Mouse (Mus musculus): ENCODE data around the gene Tagap. TPM values are rescaled to one million over a fixed set of nuclear protein-coding genes. Genes with fewer than 3 reads are reported as not detected.
A peak's percentile ranks its signal among the peaks of the same experiment; 100 is the strongest.

Tagap gene
- total and polyA plus RNA-seq, 3 experiments = 14.2 to 20.9 (median 16.3) TPM

GRCm38 (mm10) chr17:7929279-7929678 lies 3.5 kb downstream of the Tagap start:
- TF ChIP-seq SMC3 (IDR thresholded peaks at IDR 0.05; ENCODE audit: low read depth, low read length) (peak; percentile 34; the same call in 1 of the 2 replicates), UBTF (IDR thresholded peaks at IDR 0.05; ENCODE audit: low read depth, low read length) (no peak), ZKSCAN1 (IDR thresholded peaks at IDR 0.05; ENCODE audit: borderline replicate concordance, low read depth, low read length) (no peak), JUND (conservative IDR thresholded peaks at IDR 0.05; ENCODE audit: low read depth, low read length) (no peak), CHD2 (IDR thresholded peaks at IDR 0.05; ENCODE audit: low read length) (no peak), MYC (IDR thresholded peaks at IDR 0.05; ENCODE audit: low read depth, low read length) (no peak), ELF1 (IDR thresholded peaks at IDR 0.05; ENCODE audit: low read depth, low read length) (no peak), EP300 (IDR thresholded peaks at IDR 0.05; ENCODE audit: low read length) (no peak), JUN (IDR thresholded peaks at IDR 0.05; ENCODE audit: insufficient read depth, low read depth, low read length) (no peak), MAX (IDR thresholded peaks at IDR 0.05; ENCODE audit: low read length) (no peak), SIN3A (IDR thresholded peaks at IDR 0.05; ENCODE audit: low read length) (no peak), RAD21 (IDR thresholded peaks at IDR 0.05; ENCODE audit: low read depth, low read length) (peak; percentile 2), RCOR1 (conservative IDR thresholded peaks at IDR 0.05; ENCODE audit: low read depth, low read length) (no peak), ZMIZ1 (IDR thresholded peaks at IDR 0.05; ENCODE audit: low read depth, low read length) (no peak), POLR2A (IDR thresholded peaks at IDR 0.05; ENCODE audit: low read depth, low read length) (no peak), KAT2A (IDR thresholded peaks at IDR 0.05; ENCODE audit: insufficient replicate concordance, low read length) (no peak), CTCF (conservative IDR thresholded peaks at IDR 0.05 in 1 of 2, IDR thresholded peaks at IDR 0.05 in 1 of 2; ENCODE audit: low read depth in 2 of 2, low read length in 2 of 2) (peak; percentile 35 to 71), TCF12 (IDR thresholded peaks at IDR 0.05; ENCODE audit: low read depth, low read length) (no peak), IRF4 (IDR thresholded peaks at IDR 0.05; ENCODE audit: low read depth, low read length) (no peak), ZC3H11A (IDR thresholded peaks at IDR 0.05; ENCODE audit: low read depth, low read length) (no peak), NRF1 (IDR thresholded peaks at IDR 0.05; ENCODE audit: low read depth, low read length) (no peak), USF1 (IDR thresholded peaks at IDR 0.05; ENCODE audit: low read depth, low read length) (no peak), USF2 (conservative IDR thresholded peaks at IDR 0.05; ENCODE audit: low read depth, low read length) (no peak), ETS1 (conservative IDR thresholded peaks at IDR 0.05; ENCODE audit: low read depth, low read length) (no peak), E2F4 (IDR thresholded peaks at IDR 0.05; ENCODE audit: insufficient replicate concordance, low read depth, low read length) (no peak), MEF2A (IDR thresholded peaks at IDR 0.05; ENCODE audit: borderline replicate concordance, low read depth, low read length) (no peak), TBP (conservative IDR thresholded peaks at IDR 0.05; ENCODE audit: low read depth, low read length) (no peak)
- no peaks in the 10 kb centered on the region for H3K27me3 ChIP-seq (replicated peaks)
- H3K4me3 ChIP-seq (replicated peaks in 1 of 3; ENCODE audit: low read depth in 2 of 3, low read length in 2 of 3, poor library complexity in 1 of 3) = no peak overlapping the region
- dilution Hi-C loops (cut with MboI; ENCODE audit: extremely low pct_ligation_motif_present, extremely low pct_unique_long_range_greater_than_20kb, low sequenced_read_pairs) (no loop called here), in situ Hi-C loops (cut with MboI; ENCODE audit: low pct_ligation_motif_present, low pct_unique_long_range_greater_than_20kb, low sequenced_read_pairs) (loop anchor here (5.0 kb wide), 1 partner anchor 62 kb away; no protein-coding TSS in a partner anchor)
- H3K79me2 ChIP-seq (replicated peaks; ENCODE audit: control insufficient read depth, extremely low read depth, insufficient read depth, poor library complexity, severe bottlenecking) = peaks cover 2% of the 10 kb centered on the region
- H3K27ac ChIP-seq (ENCODE audit: insufficient read depth, low read depth) = no peak overlapping the region
- H3K4me2 ChIP-seq (ENCODE audit: insufficient read depth, low read depth, poor library complexity, severe bottlenecking) = no peak overlapping the region
- no peaks in the 10 kb centered on the region for H3K9me3 ChIP-seq (replicated peaks; ENCODE audit: low read length)
- H3K36me3 ChIP-seq (replicated peaks in 1 of 2; ENCODE audit: control insufficient read depth in 1 of 2, insufficient read depth in 1 of 2, low read length in 1 of 2) = peaks cover 31 to 45% of the 10 kb centered on the region in 2 experiments
- DNase-seq (ENCODE audit: extremely low read depth) = peak; percentile 64
- no peak overlapping the region for H3K9ac ChIP-seq (ENCODE audit: insufficient read depth, low read depth)
- H3K4me1 ChIP-seq (ENCODE audit: control insufficient read depth in 1 of 2, insufficient read depth in 2 of 2) = peaks cover 11 to 40% of the 10 kb centered on the region in 2 experiments
